15 mouse cellular contexts compared by ENCODE assay signal in the genomic region with DNA sequence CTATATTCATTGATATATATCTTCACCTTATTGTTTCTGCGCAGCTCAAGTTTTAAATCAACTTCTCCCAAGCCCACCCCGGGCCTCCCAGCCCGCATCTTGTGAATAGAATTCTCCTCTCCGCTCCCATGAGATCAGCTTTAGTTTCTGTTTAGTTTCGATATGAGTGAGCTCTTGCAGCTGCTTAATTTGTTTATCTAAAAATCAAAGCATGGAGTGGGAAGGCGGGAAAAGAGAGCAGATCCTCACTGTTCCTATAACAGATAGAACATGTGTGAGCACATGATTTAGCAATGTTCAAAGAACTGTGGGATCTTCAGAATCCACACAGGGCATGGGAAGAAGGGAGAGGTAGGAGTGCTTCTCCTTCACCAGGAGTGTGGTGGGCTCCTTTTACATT.
"Had no signal": no experiment of that assay in that cellular context is flagged by ENCODE, and none has a peak within 500 bp of the region (broad histone marks: within the 10 kb centered on the region; RNA-seq: fewer than 3 reads in every experiment).

No protein-coding gene starts in this region.

- H3K9me3 ChIP-seq: limb, embryonic 12.5 days; liver, embryonic 13.5 days; midbrain, embryonic 13.5 days; neural tube, embryonic 15.5 days had no signal

- DNase-seq: kidney, adult 11 months; kidney, adult 9 months; kidney, postnatal 14 days; layer of hippocampus, adult 9-11 months; layer of hippocampus, postnatal 36 days; liver; liver, embryonic 13.5 days; liver, postnatal 0 days; right cerebral cortex, adult 18-20 months; right cerebral cortex, postnatal 25 days; thymus, postnatal 4 days had no signal

- H3K27me3 ChIP-seq: limb, embryonic 12.5 days; liver, embryonic 13.5 days; midbrain, embryonic 13.5 days; neural tube, embryonic 15.5 days had no signal

- H3K36me3 ChIP-seq: limb, embryonic 12.5 days; liver, embryonic 13.5 days; midbrain, embryonic 13.5 days; neural tube, embryonic 15.5 days had no signal

- H3K9ac ChIP-seq: limb, embryonic 12.5 days; liver, embryonic 13.5 days; liver, postnatal 0 days; midbrain, embryonic 13.5 days; neural tube, embryonic 15.5 days had no signal

- ATAC-seq: hindbrain, embryonic 16.5 days; liver, postnatal 0 days; midbrain, embryonic 13.5 days had no signal

- H3K4me1 ChIP-seq: limb, embryonic 12.5 days; liver, embryonic 13.5 days; midbrain, embryonic 13.5 days; neural tube, embryonic 15.5 days had no signal

- H3K27ac ChIP-seq: limb, embryonic 12.5 days; liver, embryonic 13.5 days; midbrain, embryonic 13.5 days; neural tube, embryonic 15.5 days had no signal

- H3K4me3 ChIP-seq: limb, embryonic 12.5 days; liver, embryonic 13.5 days; midbrain, embryonic 13.5 days; neural tube, embryonic 15.5 days had no signal

- H3K4me2 ChIP-seq: limb, embryonic 12.5 days; liver, embryonic 13.5 days; midbrain, embryonic 13.5 days; neural tube, embryonic 15.5 days had no signal
